Mouse (Mus musculus): ENCODE data around the gene 5730596B20Rik. TPM values are rescaled to one million over a fixed set of nuclear protein-coding genes. Genes with fewer than 3 reads are reported as not detected.

Gene 5730596B20Rik
- polyA plus RNA-seq, 1 experiment from 2014 or later, result 0.15 TPM

DNA sequence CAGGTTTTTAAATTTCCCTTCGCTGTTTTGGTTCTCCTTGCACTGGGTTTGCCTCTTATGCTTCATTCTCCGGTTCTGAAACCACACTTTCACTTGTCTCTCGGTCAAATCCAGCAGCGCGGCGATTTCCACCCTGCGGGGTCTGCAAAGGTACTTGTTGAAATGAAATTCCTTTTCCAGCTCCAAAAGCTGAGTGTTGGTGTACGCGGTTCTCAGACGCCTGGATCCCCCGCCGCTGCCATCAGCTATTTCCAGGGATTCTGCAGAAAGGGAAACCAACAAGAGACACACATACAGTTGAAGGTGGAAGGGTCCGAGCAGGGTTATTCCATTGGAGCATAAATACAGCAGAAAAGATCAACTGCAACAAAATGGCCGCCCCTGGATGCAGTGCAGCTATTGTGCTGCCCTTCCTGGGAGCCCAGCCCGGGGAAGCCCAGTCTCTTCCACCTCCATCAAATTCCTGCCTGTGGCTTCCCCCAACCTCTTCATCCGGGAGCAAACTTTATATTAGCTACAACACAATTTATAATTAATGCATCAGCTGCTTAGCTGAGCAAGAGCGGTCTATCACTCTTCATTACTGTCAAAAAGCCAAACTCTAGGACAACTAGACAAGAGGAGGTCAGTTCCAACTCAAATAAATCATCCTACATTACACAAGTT lies 13.8 kb upstream of the 5730596B20Rik start:
- Histone ChIP-seq H3K27ac (ENCODE audit: poor library complexity, severe bottlenecking) (no peak overlapping the region), H3K4me3 (peak overlapping the region; percentile 26), H3K9ac (no peak overlapping the region), H3K4me2 (peak overlapping the region; percentile 47), H3K27me3 (replicated peaks) (peaks cover 90% of the 10 kb centered on the region), H3K4me1 (replicated peaks) (peaks cover 23% of the 10 kb centered on the region), H3K36me3 (no peaks in the 10 kb centered on the region), H3K9me3 (replicated peaks) (no peaks in the 10 kb centered on the region)
- WGBS, result 10% methylated on average over 17 of the region's 17 CpGs
- ATAC-seq (ENCODE audit: insufficient number of reproducible peaks, low FRiP score), result no peak

DNA sequence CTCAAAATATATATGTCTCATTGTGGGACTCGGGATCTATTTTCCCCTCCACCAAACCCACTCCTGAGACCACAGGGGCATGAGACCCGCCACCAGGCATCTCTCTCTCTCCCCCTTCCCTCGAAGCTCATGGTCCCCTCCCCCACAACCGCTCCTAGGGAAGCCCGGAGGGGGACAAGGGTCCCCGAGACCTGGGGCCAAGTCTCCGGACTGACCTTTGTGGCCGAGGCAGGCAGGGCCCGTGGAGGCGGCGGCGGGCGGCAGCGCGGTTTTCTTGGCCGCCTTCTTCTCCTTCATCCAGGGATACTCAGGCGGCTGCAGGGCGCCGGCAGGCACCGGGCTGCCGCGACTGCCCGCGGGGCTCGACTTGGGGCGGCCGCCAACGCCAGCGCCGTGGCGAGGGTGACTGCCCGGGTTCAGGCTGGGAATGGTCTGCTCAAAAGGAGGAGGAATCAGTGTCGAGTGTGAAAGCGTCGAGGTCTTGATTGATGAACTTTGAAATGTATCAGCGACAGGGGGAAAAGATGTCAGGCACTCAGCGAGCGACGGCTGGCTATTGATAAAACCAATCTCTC lies 13.2 kb upstream of the 5730596B20Rik start:
- H3K9me3 ChIP-seq (replicated peaks), result no peaks in the 10 kb centered on the region
- peaks cover 17% of the 10 kb centered on the region for H3K4me1 ChIP-seq (replicated peaks)
- peak overlapping the region; percentile 19; the same call in 1 of the 2 replicates for H3K9ac ChIP-seq
- H3K36me3 ChIP-seq, result no peaks in the 10 kb centered on the region
- peak overlapping the region; percentile 47 for H3K4me2 ChIP-seq
- ATAC-seq (ENCODE audit: insufficient number of reproducible peaks, low FRiP score), result no peak
- H3K27ac ChIP-seq (ENCODE audit: poor library complexity, severe bottlenecking), result 0 out of 2 replicates have a peak overlapping the region, but pooled peaks have one; percentile 4
- H3K27me3 ChIP-seq (replicated peaks), result peaks cover 88% of the 10 kb centered on the region
- WGBS, result under 1% methylated on average over 39 of the region's 39 CpGs
- H3K4me3 ChIP-seq, result peak overlapping the region; percentile 26

DNA sequence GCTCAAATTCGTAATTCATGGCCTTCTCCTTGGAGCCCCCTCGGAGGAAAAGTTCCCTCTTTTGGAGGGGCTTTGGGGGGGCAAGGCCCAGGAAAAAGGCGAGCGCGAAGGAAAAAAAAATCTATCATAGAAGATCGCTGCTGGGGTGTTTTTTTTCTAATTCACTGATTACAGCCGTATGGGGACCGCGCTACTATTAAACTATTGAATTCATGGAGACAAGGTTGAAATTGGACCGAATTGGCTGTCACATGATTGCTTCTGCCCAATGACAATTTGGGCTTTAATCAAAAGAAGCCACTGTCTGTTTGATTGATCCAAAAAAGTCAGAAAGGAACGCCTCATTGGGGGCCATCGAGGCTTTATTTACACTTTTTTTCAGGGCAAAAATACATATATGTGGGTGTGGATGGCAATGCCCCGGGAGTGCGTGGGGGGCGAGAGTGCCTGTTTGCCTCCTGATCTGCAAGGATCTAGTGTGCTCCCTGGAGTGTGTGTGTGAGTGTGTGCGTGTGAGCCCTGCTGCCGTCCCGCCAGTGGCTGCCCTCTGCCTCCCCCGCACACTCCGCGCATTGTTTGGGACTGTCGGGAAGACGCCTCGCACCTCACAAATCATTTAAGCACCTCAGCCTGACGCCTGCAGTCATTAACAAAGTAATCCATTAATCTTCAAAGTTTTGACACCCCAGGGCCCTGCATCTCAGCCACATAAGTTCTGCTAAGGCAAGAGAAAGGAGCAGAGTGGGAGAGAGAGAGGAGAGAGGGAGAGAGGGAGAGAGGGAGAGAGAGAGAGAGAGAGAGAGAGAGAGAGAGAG lies 12.5 kb upstream of the 5730596B20Rik start, which contains the start of gene Hoxa2:
Hoxa2 (minus strand) TSS at position 206 of the 815 bp plus-strand sequence.
- peaks cover 13% of the 10 kb centered on the region for H3K4me1 ChIP-seq (replicated peaks)
- peak within 1 kb of the TSS; percentile 26 for H3K4me3 ChIP-seq
- peaks cover 85% of the 10 kb centered on the region for H3K27me3 ChIP-seq (replicated peaks)
- peak within 1 kb of the TSS; percentile 47 for H3K4me2 ChIP-seq
- H3K36me3 ChIP-seq, result no peaks in the 10 kb centered on the region
- under 1% methylated on average over 25 of the region's 25 CpGs for WGBS
- H3K27ac ChIP-seq (ENCODE audit: poor library complexity, severe bottlenecking), result 0 out of 2 replicates have a peak within 1 kb of the TSS, but pooled peaks have one; percentile 4
- ATAC-seq (ENCODE audit: insufficient number of reproducible peaks, low FRiP score), result no peak
- peak within 1 kb of the TSS; percentile 19; the same call in 1 of the 2 replicates for H3K9ac ChIP-seq
- H3K9me3 ChIP-seq (replicated peaks), result no peaks in the 10 kb centered on the region

DNA sequence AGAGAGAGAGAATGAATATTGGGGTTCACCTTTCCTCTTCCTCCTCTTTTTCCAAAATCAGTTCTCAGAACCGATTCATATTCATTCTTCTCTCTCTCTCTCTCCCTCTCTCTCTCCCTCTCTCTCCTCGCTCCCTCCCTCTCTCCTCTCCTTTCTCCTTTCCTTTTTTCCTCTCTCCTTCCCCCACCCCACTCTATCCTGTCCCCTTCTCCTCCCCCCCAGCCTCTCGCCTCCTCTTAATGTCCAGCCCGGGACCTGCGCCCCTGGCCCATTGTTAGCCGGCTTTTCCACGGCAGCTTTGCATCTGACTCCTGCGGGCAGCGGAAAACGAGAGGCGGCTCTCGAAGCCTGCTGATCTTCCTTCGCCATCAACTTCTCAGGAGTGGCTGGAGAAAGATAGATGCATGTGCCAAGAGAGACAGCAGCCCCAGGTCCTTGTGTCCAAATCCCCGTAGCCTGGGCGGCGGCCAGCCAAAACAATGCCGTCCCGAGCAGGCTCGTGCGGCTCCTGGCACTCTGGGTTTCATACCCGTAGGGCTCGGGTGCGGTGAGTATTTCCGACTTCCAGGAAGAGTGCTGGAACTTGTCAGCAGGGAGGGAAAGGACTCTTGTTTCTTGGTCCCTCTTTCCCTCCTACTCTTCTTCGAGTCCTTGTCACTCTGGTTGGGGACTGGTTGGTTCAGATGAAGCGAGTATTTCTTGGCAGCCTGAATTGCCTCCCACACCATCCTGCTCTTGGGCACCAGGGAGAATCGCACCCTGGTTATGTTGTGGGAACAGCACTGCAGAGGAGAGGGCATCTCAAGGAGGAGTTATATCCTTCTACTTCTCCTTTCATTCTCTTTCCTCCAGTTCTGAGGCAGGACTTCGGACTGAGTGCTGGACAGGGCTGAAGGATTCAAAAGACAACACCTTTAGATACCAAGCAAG lies 11.6 kb upstream of the 5730596B20Rik start:
- no peak overlapping the region for H3K9ac ChIP-seq
- 3% methylated on average over 28 of the region's 28 CpGs for WGBS

DNA sequence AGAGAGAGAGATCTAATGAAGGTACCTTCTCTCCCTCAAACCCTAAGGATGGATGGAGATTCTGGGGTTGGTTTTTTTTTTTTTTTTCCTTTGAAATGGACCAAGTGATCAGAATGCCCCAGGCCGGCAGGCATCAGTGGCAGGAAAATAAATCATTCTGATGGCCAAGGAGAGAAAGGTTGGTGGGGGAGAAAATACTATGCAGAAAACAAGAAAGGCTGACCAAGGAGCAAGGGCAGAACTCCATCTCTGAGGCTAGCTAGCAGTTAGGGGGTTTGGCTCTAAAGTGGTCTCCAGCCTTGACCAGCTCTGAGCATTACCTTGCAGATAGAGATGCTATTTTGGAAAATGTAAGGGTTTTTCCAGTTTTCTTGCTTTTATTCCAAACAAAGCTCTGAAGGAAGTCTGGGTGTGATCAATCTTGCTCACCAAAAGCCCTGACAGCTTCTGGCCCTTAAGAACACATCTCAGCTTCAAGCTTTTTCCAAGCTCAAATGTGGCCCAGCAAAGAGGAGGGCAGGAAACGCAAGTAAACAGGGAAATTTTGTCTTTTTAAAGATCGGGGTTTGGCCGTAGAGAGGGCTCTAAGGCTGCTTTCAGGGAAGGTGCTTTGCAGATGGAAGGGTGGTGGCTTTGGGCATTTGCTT lies 10.7 kb upstream of the 5730596B20Rik start:
- no peak overlapping the region for H3K4me2 ChIP-seq
- no peaks in the 10 kb centered on the region for H3K36me3 ChIP-seq
- no peak for ATAC-seq (ENCODE audit: insufficient number of reproducible peaks, low FRiP score)
- peaks cover 11% of the 10 kb centered on the region for H3K4me1 ChIP-seq (replicated peaks)
- H3K4me3 ChIP-seq, result no peak overlapping the region
- no peaks in the 10 kb centered on the region for H3K9me3 ChIP-seq (replicated peaks)
- no peak overlapping the region for H3K27ac ChIP-seq (ENCODE audit: poor library complexity, severe bottlenecking)
- H3K9ac ChIP-seq, result no peak overlapping the region
- peaks cover 87% of the 10 kb centered on the region for H3K27me3 ChIP-seq (replicated peaks)
- 12% methylated on average over 4 of the region's 4 CpGs for WGBS

More for the DNA sequence above, 11.6 kb upstream of the 5730596B20Rik start:
- no peak for ATAC-seq (ENCODE audit: insufficient number of reproducible peaks, low FRiP score)
- H3K4me3 ChIP-seq, result peak overlapping the region; percentile 20
- peaks cover 12% of the 10 kb centered on the region for H3K4me1 ChIP-seq (replicated peaks)
- peak overlapping the region; percentile 26 for H3K4me2 ChIP-seq
- H3K27me3 ChIP-seq (replicated peaks), result peaks cover 85% of the 10 kb centered on the region
- no peak overlapping the region for H3K27ac ChIP-seq (ENCODE audit: poor library complexity, severe bottlenecking)
- no peaks in the 10 kb centered on the region for H3K36me3 ChIP-seq
- no peaks in the 10 kb centered on the region for H3K9me3 ChIP-seq (replicated peaks)

DNA sequence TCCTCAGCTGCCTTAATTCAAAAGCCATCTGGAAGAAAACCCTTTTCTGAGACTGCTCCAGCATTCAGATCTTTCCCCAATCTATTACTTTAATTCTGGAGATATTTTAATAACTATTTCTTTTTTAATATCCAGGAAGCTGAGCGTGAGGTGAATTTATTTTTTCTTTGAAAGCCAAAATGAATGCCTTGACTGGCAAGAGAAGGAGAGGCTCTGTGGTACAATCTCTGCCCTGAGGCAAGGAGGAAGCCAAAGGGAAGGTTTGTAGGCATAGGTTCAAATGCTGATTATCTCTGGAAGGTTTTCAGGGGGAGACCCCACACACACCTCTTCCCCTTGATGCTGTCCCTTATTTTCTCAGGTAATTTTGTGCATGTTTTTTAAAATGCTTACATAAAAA lies 10.1 kb upstream of the 5730596B20Rik start:
- WGBS, result 30% methylated on average over 1 of the region's 1 CpGs
- ATAC-seq (ENCODE audit: insufficient number of reproducible peaks, low FRiP score), result no peak
- Histone ChIP-seq H3K27me3 (replicated peaks) (peaks cover 89% of the 10 kb centered on the region), H3K4me2 (no peak overlapping the region), H3K36me3 (no peaks in the 10 kb centered on the region), H3K4me3 (no peak overlapping the region), H3K9me3 (replicated peaks) (no peaks in the 10 kb centered on the region), H3K4me1 (replicated peaks) (peaks cover 13% of the 10 kb centered on the region), H3K9ac (no peak overlapping the region), H3K27ac (ENCODE audit: poor library complexity, severe bottlenecking) (no peak overlapping the region)

DNA sequence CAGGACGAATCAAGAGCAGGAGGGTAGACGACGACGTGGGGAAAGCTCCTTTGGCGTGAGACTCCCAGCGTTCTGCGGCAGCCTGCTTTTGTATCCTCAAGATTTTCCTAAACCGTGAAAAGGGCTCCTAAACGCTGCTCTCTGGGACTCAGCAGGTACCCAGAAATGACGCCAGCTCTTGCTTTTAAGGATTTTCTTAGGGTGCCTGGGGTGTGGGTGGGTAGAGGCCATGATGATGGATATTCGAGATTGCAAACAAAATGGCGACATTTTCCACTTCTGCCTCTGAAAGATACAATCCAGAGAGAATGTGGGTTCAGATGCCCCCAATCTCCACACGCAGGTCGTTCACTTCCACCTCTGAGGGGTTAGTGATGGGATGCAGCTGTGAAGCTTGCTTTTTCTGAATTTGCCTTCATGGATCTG lies 9.5 kb upstream of the 5730596B20Rik start:
- no peak for ATAC-seq (ENCODE audit: insufficient number of reproducible peaks, low FRiP score)
- Histone ChIP-seq H3K4me1 (replicated peaks) (peaks cover 19% of the 10 kb centered on the region), H3K4me3 (no peak overlapping the region), H3K27me3 (replicated peaks) (peaks cover 94% of the 10 kb centered on the region), H3K27ac (ENCODE audit: poor library complexity, severe bottlenecking) (no peak overlapping the region), H3K4me2 (no peak overlapping the region), H3K9ac (no peak overlapping the region), H3K36me3 (no peaks in the 10 kb centered on the region), H3K9me3 (replicated peaks) (no peaks in the 10 kb centered on the region)
- 12% methylated on average over 14 of the region's 14 CpGs for WGBS

DNA sequence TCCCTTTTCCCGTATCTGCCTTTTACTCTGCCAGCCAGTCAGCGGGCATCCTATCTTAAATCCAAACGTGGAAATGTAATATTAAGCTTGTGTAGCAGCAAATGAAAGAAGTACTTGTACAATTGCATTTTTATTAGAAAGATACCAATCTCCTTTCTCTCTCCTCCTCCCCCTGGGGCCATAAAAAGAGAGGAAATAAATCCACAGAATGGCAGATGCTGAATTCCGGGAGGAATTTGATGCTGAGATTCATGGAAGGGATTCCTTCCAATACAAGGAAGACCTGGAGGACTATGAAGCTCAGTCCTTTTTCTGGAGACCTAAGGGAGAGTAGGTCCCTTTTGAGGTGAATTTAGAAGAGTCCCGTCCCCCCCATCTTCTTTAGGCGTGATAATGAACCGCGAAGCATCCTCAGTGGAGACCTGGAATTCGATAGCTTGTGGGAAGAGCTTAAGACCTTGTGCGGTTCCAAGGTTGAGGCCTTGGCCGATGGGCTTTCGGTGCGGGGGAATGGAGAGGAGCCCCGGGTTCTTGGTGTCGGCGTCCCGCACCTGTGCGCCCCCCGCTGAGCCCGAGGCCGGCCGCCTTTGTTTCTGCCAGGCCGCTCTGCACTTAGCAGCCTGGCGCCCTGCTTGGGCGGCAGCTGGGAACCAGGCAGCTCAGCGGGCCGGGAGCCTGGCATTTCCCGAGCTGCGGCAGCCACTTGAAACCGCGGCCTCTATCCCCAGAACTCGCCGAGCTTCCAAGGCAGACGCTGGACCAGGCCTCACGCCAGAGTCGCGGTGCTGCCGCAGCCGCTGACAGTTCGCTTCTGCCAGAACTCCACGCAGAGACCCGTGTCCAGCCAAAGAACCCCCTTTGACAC lies 8.9 kb upstream of the 5730596B20Rik start:
- WGBS, result 5% methylated on average over 42 of the region's 42 CpGs
- peak overlapping the region; percentile 12; the same call in 1 of the 2 replicates for H3K4me2 ChIP-seq
- H3K27ac ChIP-seq (ENCODE audit: poor library complexity, severe bottlenecking), result no peak overlapping the region
- no peaks in the 10 kb centered on the region for H3K9me3 ChIP-seq (replicated peaks)
- H3K27me3 ChIP-seq (replicated peaks), result peaks cover 95% of the 10 kb centered on the region
- no peak overlapping the region for H3K4me3 ChIP-seq
- H3K4me1 ChIP-seq (replicated peaks), result peaks cover 21% of the 10 kb centered on the region
- no peak for ATAC-seq (ENCODE audit: insufficient number of reproducible peaks, low FRiP score)
- no peak overlapping the region for H3K9ac ChIP-seq
- no peaks in the 10 kb centered on the region for H3K36me3 ChIP-seq

DNA sequence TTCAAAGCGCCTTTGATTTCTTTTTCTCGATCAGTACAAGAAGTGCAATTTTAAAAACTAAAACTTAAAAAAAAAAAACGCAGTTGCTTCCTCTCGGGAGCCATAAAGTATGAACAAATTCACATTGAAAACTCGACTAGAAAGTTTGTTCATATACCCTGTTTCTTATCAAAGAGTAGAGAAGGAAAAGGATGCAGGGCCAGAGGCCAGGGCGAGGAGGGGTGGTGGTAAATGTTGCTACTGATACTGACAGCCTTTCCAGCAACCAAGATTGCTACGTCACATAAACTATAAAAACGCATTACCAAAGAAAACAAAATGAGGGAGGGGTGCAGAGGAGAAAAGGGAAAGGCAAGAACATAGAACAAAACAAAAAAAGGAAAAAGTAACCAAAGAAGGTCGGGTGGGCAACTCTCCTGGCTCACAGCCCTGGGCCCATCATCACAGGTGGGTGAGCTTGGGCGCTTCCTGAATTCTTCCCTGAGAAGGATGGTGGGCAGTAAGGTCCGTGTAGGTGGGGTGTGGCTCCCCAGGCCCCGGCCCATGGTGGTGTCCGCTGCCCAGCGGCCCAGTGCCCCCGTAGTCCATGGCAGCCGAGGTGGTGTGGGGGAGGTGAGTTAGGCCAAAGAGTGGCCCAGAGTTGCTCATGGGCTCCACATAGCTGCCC lies 7.7 kb upstream of the 5730596B20Rik start:
- Histone ChIP-seq H3K4me2 (no peak overlapping the region), H3K4me1 (replicated peaks) (peaks cover 19% of the 10 kb centered on the region), H3K9ac (no peak overlapping the region), H3K27me3 (replicated peaks) (peaks cover 90% of the 10 kb centered on the region), H3K27ac (ENCODE audit: poor library complexity, severe bottlenecking) (no peak overlapping the region), H3K36me3 (no peaks in the 10 kb centered on the region), H3K9me3 (replicated peaks) (no peaks in the 10 kb centered on the region), H3K4me3 (no peak overlapping the region)
- 10% methylated on average over 16 of the region's 16 CpGs for WGBS
- ATAC-seq (ENCODE audit: insufficient number of reproducible peaks, low FRiP score), result 0 out of 2 replicates have a peak, but pooled peaks have one; percentile 14
